Mouse (Mus musculus) thymus, postnatal 36 days (tissue): ENCODE data around the gene Cog2.
A peak's percentile ranks its signal among the peaks of the same experiment; 100 is the strongest.

ENCODE experiments used
- DNase-seq, 2 experiments: peaks; one replicate each; pipeline ENCODE4 v3.0.0; 2022; ENCODE audit warnings: mixed read lengths in 2 of 2

Cog2 gene

GRCm38 (mm10) chr8:124520249-124521080 lies at the start of gene Cog2:
Cog2 (plus strand) TSS chr8:124520767.
- peak; percentile 87 to 89 for DNase-seq

- no peak for DNase-seq
Observed at GRCm38 (mm10) chr8:124475690-124476089, 44.9 kb upstream of the Cog2 start.

- no peak for DNase-seq
Observed at GRCm38 (mm10) chr8:124476701-124477100, 43.9 kb upstream of the Cog2 start.

GRCm38 (mm10) chr8:124479251-124479650 lies 41.3 kb upstream of the Cog2 start:
- DNase-seq, result no peak

- no peak for DNase-seq
Observed at GRCm38 (mm10) chr8:124480321-124480720, 40.2 kb upstream of the Cog2 start.

GRCm38 (mm10) chr8:124482790-124483189 lies 37.8 kb upstream of the Cog2 start:
- no peak for DNase-seq

GRCm38 (mm10) chr8:124483356-124484115 lies 37.0 kb upstream of the Cog2 start:
- DNase-seq, result no peak

- DNase-seq, result no peak
Observed at GRCm38 (mm10) chr8:124489311-124489710, 31.3 kb upstream of the Cog2 start.

GRCm38 (mm10) chr8:124489786-124490185 lies 30.8 kb upstream of the Cog2 start:
- no peak for DNase-seq

GRCm38 (mm10) chr8:124494397-124494796 lies 26.2 kb upstream of the Cog2 start:
- DNase-seq, result no peak

GRCm38 (mm10) chr8:124494955-124495354 lies 25.6 kb upstream of the Cog2 start:
- no peak for DNase-seq

- DNase-seq, result no peak
Observed at GRCm38 (mm10) chr8:124495676-124496075, 24.9 kb upstream of the Cog2 start.

- no peak for DNase-seq
Observed at GRCm38 (mm10) chr8:124496266-124496665, 24.3 kb upstream of the Cog2 start.

GRCm38 (mm10) chr8:124496871-124497270 lies 23.7 kb upstream of the Cog2 start:
- no peak for DNase-seq

- no peak for DNase-seq
Observed at GRCm38 (mm10) chr8:124498398-124498797, 22.2 kb upstream of the Cog2 start.

- DNase-seq, result no peak
Observed at GRCm38 (mm10) chr8:124499236-124499937, 21.2 kb upstream of the Cog2 start.

GRCm38 (mm10) chr8:124499938-124500239 lies 20.7 kb upstream of the Cog2 start:
- DNase-seq, result no peak

GRCm38 (mm10) chr8:124505626-124506025 lies 14.9 kb upstream of the Cog2 start:
- no peak for DNase-seq

GRCm38 (mm10) chr8:124507572-124508320 lies 12.8 kb upstream of the Cog2 start:
- no peak for DNase-seq

GRCm38 (mm10) chr8:124508321-124508695 lies 12.3 kb upstream of the Cog2 start:
- DNase-seq, result no peak

- peak in 1 of 2 experiments; percentile 10 for DNase-seq
Observed at GRCm38 (mm10) chr8:124509156-124509555, 11.4 kb upstream of the Cog2 start.

- DNase-seq, result no peak
Observed at GRCm38 (mm10) chr8:124516039-124516438, 4.5 kb upstream of the Cog2 start.

- no peak for DNase-seq
Observed at GRCm38 (mm10) chr8:124516525-124516924, 4.0 kb upstream of the Cog2 start.
